Mouse (Mus musculus) lung, adult 10 weeks (tissue): Measurements from ENCODE around the gene Speer4b. TPM values are rescaled to one million over a fixed set of nuclear protein-coding genes. Genes with fewer than 3 reads are reported as not detected.

Experiments used
- polyA plus RNA-seq: library from polyadenylated mRNA; stranded (reverse); fragments of 350-450 nt; fragmentation: Illumina TruSeq; extraction: RNeasy Lipid Tissue Mini Kit (QIAGEN cat#74804); gene quantifications from one replicate; pipeline ENCODE4 v1.2.3, GENCODE M21; 2014; ENCODE audit warnings: low read depth, low replicate concordance; ENCODE audit not compliant: insufficient read depth

Gene Speer4b
- not detected for polyA plus RNA-seq

DNA sequence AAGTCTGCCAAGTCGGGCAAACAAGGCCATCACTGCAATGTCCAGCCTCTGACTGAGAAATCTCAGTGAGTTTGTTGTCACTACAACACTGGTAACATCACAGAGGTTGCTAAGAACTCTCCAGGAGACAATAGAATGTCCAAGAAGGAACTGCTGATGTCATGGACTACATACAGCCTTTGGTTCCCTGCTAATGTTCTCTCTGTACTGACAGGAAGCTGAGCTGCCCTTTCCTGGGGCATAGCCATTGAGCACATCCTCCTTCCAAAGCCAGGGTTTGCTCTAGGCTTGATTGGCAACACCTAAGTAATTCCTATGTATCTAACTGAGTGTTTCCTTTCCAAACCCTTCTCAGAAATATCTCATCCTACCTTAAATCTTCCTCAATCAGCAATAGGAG lies at the start of gene Speer4b:
Gene Speer4b (minus strand): TSS at position 101 of the 400 bp plus-strand sequence.

